Mouse (Mus musculus): ENCODE measurements around the gene Dnajc21.
"Not testable (repeated sequence)": the region's sequence is repeated elsewhere in the genome, so short reads cannot be mapped to it uniquely, and the experiment has no call there.

Gene Dnajc21

GRCm38 (mm10) chr15:10470151-10470831 lies at the start of gene Dnajc21:
Gene Dnajc21 (minus strand): TSS chr15:10470516.
- peak; percentile 91 for DNase-seq

DNA sequence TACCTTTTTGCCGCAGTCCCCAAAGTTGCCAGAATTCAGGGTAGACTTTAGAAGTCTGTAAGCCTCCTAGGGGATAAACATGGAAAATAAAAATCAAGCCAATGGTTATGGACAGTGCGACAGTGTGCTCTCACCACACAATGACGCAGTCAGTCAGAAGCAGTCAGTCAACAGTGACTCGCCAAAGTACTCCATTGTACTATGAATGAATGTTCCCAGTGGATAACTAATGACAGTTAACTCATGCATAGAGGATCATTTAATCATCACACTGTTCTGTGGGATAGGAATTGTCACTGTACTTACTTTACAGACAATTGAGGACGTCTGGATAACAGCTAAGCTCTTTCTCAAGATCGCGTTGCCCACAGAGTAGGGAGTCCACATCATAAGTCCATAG lies 44.9 kb upstream of the Dnajc21 start:
- no peak for DNase-seq

- no peak for DNase-seq
These were observed 35.8 kb upstream of the Dnajc21 start for GRCm38 (mm10) chr15:10506099-10506498.

GRCm38 (mm10) chr15:10500838-10501719 lies 30.8 kb upstream of the Dnajc21 start:
- DNase-seq, result no peak

GRCm38 (mm10) chr15:10500035-10500434 lies 29.7 kb upstream of the Dnajc21 start:
- no peak for DNase-seq

DNA sequence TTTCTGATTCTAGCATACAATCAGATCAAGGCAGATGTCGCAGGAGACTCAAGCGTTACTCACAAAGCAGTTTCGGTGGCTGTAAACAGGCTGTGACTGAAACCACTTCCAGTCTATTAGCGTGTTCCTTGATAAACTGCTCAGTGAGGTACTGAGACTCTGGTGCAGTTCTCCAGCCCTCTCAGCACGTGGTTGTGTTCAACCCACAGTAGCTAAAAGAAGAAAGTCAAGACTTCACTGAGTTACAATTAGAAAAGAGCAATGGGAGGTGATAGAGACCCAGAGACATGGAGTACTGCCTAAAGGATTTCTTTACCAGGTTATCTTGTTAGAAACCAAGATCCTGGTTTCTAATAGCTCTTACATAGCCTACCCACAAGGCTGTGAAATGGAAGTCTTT lies 29.3 kb upstream of the Dnajc21 start:
- no peak for DNase-seq

DNA sequence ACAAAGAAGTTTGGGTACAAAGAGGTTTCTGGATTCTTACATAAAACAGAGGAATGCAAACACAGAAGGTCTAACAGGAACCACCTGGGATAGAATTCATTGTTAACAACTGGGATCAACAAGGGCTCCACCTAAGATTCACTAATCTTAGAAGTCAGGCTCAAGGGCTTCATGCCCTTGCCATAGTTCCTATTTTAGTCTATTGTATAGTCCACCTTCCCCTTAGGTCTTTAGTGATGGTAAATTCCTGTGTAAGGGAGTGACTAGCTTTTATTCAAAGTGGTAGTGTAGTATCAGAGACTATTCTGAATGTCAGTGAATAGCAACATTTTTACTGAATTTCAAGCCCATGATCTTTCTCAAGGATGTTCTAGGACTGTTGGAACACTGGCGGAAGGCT lies 26.4 kb upstream of the Dnajc21 start:
- DNase-seq, result not testable (repeated sequence)

GRCm38 (mm10) chr15:10495944-10496343 lies 25.6 kb upstream of the Dnajc21 start:
- DNase-seq, result no peak

- no peak for DNase-seq
These were observed 19.8 kb upstream of the Dnajc21 start for GRCm38 (mm10) chr15:10490101-10490500.

DNA sequence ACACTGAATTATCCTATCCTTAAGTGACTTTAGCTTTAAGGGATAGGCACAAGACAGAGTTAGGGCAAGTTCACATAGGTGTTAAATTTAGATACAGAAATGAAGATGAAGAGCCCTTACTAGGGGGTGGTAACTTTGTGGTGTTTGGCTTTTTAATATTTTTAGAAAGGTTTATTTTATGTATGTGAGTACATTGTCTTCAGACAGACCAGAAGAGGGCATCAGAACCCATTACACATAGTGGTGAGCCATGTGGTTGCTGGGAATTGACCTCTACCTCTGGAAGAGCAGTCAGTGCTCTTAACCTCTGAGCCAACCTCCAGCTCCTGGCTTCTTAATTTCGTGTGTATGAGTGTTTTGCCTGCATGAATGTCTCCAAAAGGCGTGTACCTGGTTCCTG lies 16.9 kb upstream of the Dnajc21 start:
- no peak for DNase-seq

GRCm38 (mm10) chr15:10486365-10486839 lies 16.1 kb upstream of the Dnajc21 start:
- no peak for DNase-seq

GRCm38 (mm10) chr15:10485484-10486364 lies 15.4 kb upstream of the Dnajc21 start, which contains the start of the genes Brix1 and Rad1:
Gene Brix1 (minus strand): TSS chr15:10485947.
Gene Rad1 (plus strand): TSS chr15:10486018.
- peak; percentile 93 for DNase-seq

DNA sequence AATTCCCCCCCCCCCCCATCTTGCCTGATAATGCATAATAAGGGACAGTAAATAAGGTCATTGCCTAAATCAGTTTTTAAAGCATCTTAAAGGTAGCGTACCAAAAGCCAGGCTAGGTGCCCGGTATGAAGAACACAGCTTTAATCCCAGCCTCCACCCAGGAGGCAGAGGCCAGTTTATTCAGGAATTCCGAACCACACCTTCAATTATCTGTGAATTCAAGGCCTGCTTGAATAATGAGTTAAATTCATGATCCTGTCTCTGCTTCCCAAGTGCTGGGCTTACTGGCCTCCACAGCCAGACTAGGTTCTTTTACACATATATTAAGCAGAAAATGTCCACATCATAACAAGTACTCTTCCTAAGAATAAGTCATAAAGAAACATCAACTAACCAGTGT lies 625 bp upstream of the Dnajc21 start:
- DNase-seq, result no peak

- DNase-seq, result no peak
These were observed 620 bp downstream of the Dnajc21 start for GRCm38 (mm10) chr15:10469641-10470150.

- no peak for DNase-seq
These were observed 1.6 kb downstream of the Dnajc21 start for GRCm38 (mm10) chr15:10468761-10469160.

DNA sequence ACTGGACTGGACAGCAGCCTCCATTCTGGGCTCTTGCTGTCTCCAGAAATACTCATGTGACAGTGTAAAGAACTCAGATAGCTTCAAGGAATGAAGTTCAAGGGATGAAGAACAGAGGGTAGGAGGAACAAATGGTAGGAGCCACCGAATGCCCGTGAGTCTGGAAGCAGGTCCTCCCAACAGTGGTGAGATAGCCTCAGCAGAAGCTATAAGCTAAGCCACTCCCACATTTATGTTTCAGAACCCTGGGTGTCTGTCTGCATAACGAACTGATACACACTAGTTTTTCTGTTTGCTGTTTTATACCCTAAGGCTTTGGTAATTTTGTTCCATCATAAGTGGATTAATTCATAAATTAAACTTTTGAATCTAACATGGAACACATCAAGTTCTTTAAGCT lies 5.6 kb downstream of the Dnajc21 start:
- no peak for DNase-seq

- DNase-seq, result no peak
These were observed 6.8 kb downstream of the Dnajc21 start for GRCm38 (mm10) chr15:10463555-10463954.

- DNase-seq, result no peak
These were observed 9.3 kb downstream of the Dnajc21 start for GRCm38 (mm10) chr15:10460986-10461385.

DNA sequence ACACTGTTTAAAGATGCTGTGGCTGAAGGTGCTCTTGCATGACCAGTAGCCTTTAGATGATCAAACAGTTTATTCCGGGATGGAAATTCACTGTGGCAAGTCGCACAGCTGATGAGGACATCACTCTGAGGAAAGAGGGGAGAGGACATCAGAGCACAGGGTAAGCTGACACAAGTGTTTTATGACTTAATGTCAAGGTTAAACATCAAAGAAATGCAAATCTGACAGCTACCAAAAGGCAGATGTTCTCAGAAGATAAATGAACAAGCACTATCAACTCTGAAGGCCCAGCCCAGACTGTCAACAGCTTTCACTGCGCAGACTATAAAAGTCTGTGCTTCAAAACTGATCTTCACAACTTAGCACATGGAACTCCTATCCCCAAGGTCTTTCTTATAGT lies 23.2 kb downstream of the Dnajc21 start:
- no peak for DNase-seq

GRCm38 (mm10) chr15:10442275-10442674 lies 28.0 kb downstream of the Dnajc21 start:
- DNase-seq, result no peak

GRCm38 (mm10) chr15:10441493-10441892 lies 28.8 kb downstream of the Dnajc21 start:
- no peak for DNase-seq

DNA sequence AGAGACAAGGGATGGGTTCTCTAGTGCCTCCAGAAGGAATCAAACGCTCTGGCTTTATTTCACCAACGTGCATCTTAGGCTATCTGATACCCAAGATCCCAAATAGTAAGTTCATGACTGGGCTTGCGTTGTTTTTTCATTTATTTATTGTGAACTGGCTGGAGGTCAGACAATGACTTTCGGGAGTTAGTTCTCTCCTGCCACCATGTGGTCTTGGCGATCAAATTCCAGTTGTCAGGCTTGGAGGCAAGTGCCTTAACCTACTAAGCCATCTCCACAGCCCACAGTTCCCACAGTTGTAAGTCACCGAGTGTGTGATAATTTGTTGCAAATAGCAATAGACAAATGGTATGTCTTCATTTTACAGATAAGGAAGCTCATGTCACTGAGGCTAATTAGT lies 30.4 kb downstream of the Dnajc21 start:
- no peak for DNase-seq

- no peak for DNase-seq
These were observed 33.4 kb downstream of the Dnajc21 start for GRCm38 (mm10) chr15:10436893-10437292.
